In genomic region chr17:80772545-80773453, GRCm38 (mm10) we compare ENCODE assay signal across 9 mouse cellular contexts. TPM values are rescaled to one million over a fixed set of nuclear protein-coding genes. Genes with fewer than 3 reads are reported as not detected.
DNase-seq lines count a peak whose midpoint lies in the region; ATAC-seq lines count a peak whose summit lies in the region.
"Had no signal": no experiment of that assay in that cellular context is flagged by ENCODE, and none has a peak within 500 bp of the region (broad histone marks: within the 10 kb centered on the region; RNA-seq: fewer than 3 reads in every experiment).

No protein-coding gene starts in this region.

- ATAC-seq in limb, embryonic 13.5 days (ENCODE audit: low FRiP score, low read depth): peak; percentile 57
- ATAC-seq in hematopoietic stem cell, adult 5-6 weeks (replicated peaks in 1 of 2; ENCODE audit: insufficient read depth in 1 of 2, low FRiP score in 2 of 2, low TSS enrichment in 1 of 2, low read depth in 1 of 2, poor library complexity in 2 of 2, severe bottlenecking in 2 of 2): peak; percentile 92 to 97
- ATAC-seq in midbrain, embryonic 15.5 days (replicated peaks): no peak

- H3K27ac ChIP-seq in limb, embryonic 13.5 days: no peak overlapping the region
- H3K27ac ChIP-seq in limb, embryonic 10.5 days: no peak overlapping the region
- no peak overlapping the region for H3K27ac ChIP-seq in midbrain, embryonic 15.5 days
- H3K27ac ChIP-seq in heart, embryonic 10.5 days: no peak overlapping the region
- H3K27ac ChIP-seq: left cerebral cortex, adult 2 months had no signal

- H3K36me3 ChIP-seq in limb, embryonic 13.5 days: no peaks in the 10 kb centered on the region
- H3K36me3 ChIP-seq in limb, embryonic 10.5 days: no peaks in the 10 kb centered on the region
- no peaks in the 10 kb centered on the region for H3K36me3 ChIP-seq in splenic B cell, adult 2 months (ENCODE audit: control insufficient read depth, insufficient read depth, low read length, poor library complexity, severe bottlenecking)
- no peaks in the 10 kb centered on the region for H3K36me3 ChIP-seq in midbrain, embryonic 15.5 days (replicated peaks)
- H3K36me3 ChIP-seq in heart, embryonic 10.5 days: no peaks in the 10 kb centered on the region

- H3K9ac ChIP-seq in limb, embryonic 13.5 days: no peak overlapping the region
- no peak overlapping the region for H3K9ac ChIP-seq in midbrain, embryonic 15.5 days

- no peak overlapping the region for H3K4me3 ChIP-seq in limb, embryonic 13.5 days
- no peak overlapping the region for H3K4me3 ChIP-seq in limb, embryonic 10.5 days
- no peak overlapping the region for H3K4me3 ChIP-seq in midbrain, embryonic 15.5 days
- no peak overlapping the region for H3K4me3 ChIP-seq in heart, embryonic 10.5 days
- H3K4me3 ChIP-seq: left cerebral cortex, adult 2 months had no signal

- H3K4me1 ChIP-seq in limb, embryonic 13.5 days: peaks cover 10% of the 10 kb centered on the region
- H3K4me1 ChIP-seq in limb, embryonic 10.5 days: no peaks in the 10 kb centered on the region
- no peaks in the 10 kb centered on the region for H3K4me1 ChIP-seq in midbrain, embryonic 15.5 days
- H3K4me1 ChIP-seq in heart, embryonic 10.5 days: no peaks in the 10 kb centered on the region

- 56% methylated on average over 14 of the region's 14 CpGs for WGBS in limb, embryonic 13.5 days
- 75% methylated on average over 14 of the region's 14 CpGs for WGBS in limb, embryonic 10.5 days
- WGBS in midbrain, embryonic 15.5 days: 69% methylated on average over 14 of the region's 14 CpGs
- WGBS in heart, embryonic 10.5 days: 69% methylated on average over 14 of the region's 14 CpGs

- H3K4me2 ChIP-seq in limb, embryonic 13.5 days (replicated peaks): no peak overlapping the region
- H3K4me2 ChIP-seq in midbrain, embryonic 15.5 days: no peak overlapping the region

- H3K27me3 ChIP-seq in limb, embryonic 13.5 days: no peaks in the 10 kb centered on the region
- H3K27me3 ChIP-seq in limb, embryonic 10.5 days (ENCODE audit: low read depth, poor library complexity, severe bottlenecking): no peaks in the 10 kb centered on the region
- H3K27me3 ChIP-seq in splenic B cell, adult 2 months (ENCODE audit: control insufficient read depth, insufficient read depth, low read length, poor library complexity, severe bottlenecking): no peaks in the 10 kb centered on the region
- H3K27me3 ChIP-seq in midbrain, embryonic 15.5 days (replicated peaks): no peaks in the 10 kb centered on the region
- no peaks in the 10 kb centered on the region for H3K27me3 ChIP-seq in heart, embryonic 10.5 days (ENCODE audit: insufficient read depth, poor library complexity, severe bottlenecking)

- no peak for DNase-seq in limb, embryonic 10.5 days (ENCODE audit: low spot score)
- peak; percentile 83 for DNase-seq in Muller cell, postnatal 12 days (ENCODE audit: inconsistent ontology term)
- DNase-seq in splenic B cell, adult 2 months (ENCODE audit: low read depth, low spot score): peak; percentile 85
- DNase-seq in cerebellum, adult 9-11 months: no peak
- no peak for DNase-seq in heart, embryonic 10.5 days (ENCODE audit: low spot score)

- peaks cover 9% of the 10 kb centered on the region for H3K9me3 ChIP-seq in limb, embryonic 13.5 days
- H3K9me3 ChIP-seq in limb, embryonic 10.5 days (replicated peaks): no peaks in the 10 kb centered on the region
- no peaks in the 10 kb centered on the region; the same call in 1 of the 2 replicates for H3K9me3 ChIP-seq in midbrain, embryonic 15.5 days
- 0 out of 2 replicates have a peak, but pooled peaks cover 2% of the 10 kb centered on the region for H3K9me3 ChIP-seq in heart, embryonic 10.5 days

RNA-seq across cellular contexts. Expression of gene Map4k3, which starts 44.5 kb away (rescaled TPM):
- polyA plus RNA-seq in limb, embryonic 13.5 days (2015; fragmentation: Nextera tagmentation; extraction: Ambion mirVana): 29.0 and 31.7 TPM in 2 replicates
- polyA plus RNA-seq in limb, embryonic 10.5 days (2016; fragmentation: Nextera tagmentation; extraction: Ambion mirVana): 19.3 and 25.3 TPM in 2 replicates
- 15.1 and 18.6 TPM in 2 replicates for total RNA-seq in hematopoietic stem cell, adult 5-6 weeks (2017)
- 26.5 and 26.8 TPM in 2 replicates for polyA plus RNA-seq in midbrain, embryonic 15.5 days (2015; fragmentation: Nextera tagmentation; extraction: Ambion mirVana)
- 13.5 and 17.6 TPM in 2 replicates for polyA plus RNA-seq in heart, embryonic 10.5 days (2016; fragmentation: Nextera tagmentation; extraction: Ambion mirVana)

Comparison
In these comparisons a context has a peak if more than half of its experiments do, and no peak if none do; other contexts are left out.
1. DNase-seq: peak in Muller cell, postnatal 12 days (single experiment) and splenic B cell, adult 2 months (single experiment); none in limb, embryonic 10.5 days (single experiment), cerebellum, adult 9-11 months (single experiment) and heart, embryonic 10.5 days (single experiment).